Mouse (Mus musculus) bone marrow, adult 2 months (tissue): ENCODE results near the gene Gpalpp1.

Source experiments
- CTCF ChIP-seq: fragments of 200-500 bp; IDR thresholded peaks from 2 replicates; pipeline ENCODE4 v1.5.1; 2011; ENCODE audit warnings: low read length, control low read depth; ENCODE audit not compliant: control insufficient read depth, insufficient read depth
- POLR2A ChIP-seq: fragments of 200-500 bp; IDR thresholded peaks from 2 replicates; pipeline ENCODE4 v1.6.1; 2011; ENCODE audit warnings: low read depth, mild to moderate bottlenecking, control low read depth, low read length, borderline replicate concordance; ENCODE audit not compliant: control insufficient read depth

- TF ChIP-seq CTCF = no peak
- no peak for TF ChIP-seq POLR2A
Observed at GRCm38 (mm10) chr14:76081451-76081850, 29.1 kb downstream of the Gpalpp1 start.
